Mouse (Mus musculus): ENCODE measurements around the gene Ccr1l1.

The Ccr1l1 gene

DNA sequence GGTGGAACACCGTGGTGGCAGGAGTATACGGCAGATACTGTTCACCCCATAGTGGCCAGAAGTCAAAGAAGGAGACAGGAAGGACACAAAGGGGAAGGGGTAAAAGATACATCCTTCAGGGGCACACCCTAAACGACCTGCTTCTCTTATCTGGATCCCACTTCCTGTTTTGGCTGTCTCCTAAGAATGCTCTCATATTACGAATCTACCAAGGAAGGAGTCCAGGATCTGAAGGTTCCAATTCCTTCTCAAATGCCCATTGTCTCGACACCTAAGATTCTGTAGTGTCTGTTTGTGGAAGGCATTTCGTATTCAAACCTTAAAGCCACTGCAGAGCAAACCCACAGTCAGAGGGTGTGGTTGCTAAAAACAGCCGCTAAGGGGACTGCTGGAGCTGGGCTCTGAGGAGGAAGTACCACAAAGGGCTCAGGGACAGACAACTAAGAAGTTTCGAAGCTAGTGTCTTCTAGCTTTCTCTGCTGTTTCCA lies 49.4 kb downstream of the Ccr1l1 start:
- peak; percentile 86 for DNase-seq (ENCODE audit: low read depth, low spot score)

DNA sequence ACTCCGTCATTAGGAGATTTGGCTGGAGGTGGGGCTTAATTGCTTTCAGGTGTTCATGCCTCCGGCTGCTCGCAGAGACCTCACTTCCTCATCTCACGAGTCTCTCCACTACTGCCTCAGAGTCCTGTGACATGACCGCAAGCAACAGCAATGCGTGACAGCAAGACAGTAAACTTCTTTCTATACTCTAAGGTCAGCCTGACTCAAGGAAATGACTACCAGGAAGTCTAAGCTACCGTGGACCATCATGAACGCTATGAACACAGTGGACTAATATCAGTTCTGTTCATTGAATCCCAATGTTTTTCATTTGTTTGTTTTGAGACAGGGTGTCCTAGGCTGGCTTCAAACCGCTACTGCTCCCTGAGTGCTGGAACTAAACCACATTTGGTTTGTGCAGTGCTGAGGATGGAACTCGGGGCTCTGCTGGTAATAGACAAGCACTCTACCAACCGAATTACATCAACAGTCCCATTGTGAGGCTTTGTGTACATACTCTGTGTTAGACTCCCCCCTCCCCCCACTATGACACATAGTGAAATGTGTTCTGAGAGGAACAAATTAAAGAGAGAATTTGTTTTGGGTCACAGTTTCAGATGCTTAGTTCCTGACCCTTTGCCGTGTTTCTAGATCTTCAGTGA lies 50.0 kb downstream of the Ccr1l1 start:
- DNase-seq (ENCODE audit: low read depth, low spot score): peak; percentile 82

DNA sequence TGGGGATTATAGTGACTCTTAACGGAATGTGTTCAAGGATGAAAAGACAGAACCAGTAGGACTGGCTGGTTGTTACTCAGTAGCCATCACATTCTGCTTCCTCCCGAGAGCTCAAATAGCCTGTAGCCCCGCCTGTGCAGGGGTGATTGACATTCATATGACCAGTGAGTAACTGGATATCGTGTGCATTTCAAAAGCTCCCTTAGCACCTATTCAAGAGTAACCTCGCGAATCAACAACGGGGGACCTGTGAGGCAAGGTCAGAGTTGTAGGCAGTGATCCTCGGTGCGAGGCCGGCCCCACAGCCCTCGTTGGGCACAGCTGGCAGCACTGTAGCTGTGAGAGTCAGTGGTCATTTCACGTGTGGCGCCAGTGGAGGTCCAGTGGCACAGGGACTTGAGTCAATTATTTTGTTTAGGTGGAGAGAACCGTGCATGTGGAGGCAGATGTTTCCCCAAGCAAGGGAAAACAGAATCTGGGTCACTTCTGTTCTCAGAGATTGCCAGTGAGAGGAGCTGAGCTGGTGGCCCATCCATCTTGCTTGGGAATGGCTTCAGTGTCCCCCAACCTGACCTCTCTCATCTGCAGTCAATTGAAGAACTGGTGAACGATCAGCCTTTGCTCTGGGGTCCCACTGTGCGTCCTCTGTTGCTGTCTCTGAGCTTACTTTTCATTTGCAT lies 50.8 kb downstream of the Ccr1l1 start:
- peak; percentile 18 for DNase-seq (ENCODE audit: low read depth, low spot score)
